Mouse (Mus musculus) embryonic facial prominence, embryonic 10.5 days (tissue): ENCODE measurements around the gene Naip2. TPM values are rescaled to one million over a fixed set of nuclear protein-coding genes. Genes with fewer than 3 reads are reported as not detected.
A peak's percentile ranks its signal among the peaks of the same experiment; 100 is the strongest.
"Not testable (repeated sequence)": the region's sequence is repeated elsewhere in the genome, so short reads cannot be mapped to it uniquely, and the experiment has no call there.

Source experiments
- DNase-seq: peaks from one replicate; pipeline ENCODE4 v3.0.0-alpha.2; 2017; ENCODE audit warnings: low spot score
- H3K27ac ChIP-seq: fragments of 300-500 bp; sonication (generic); replicated peaks from 2 replicates; pipeline ENCODE4 v1.5.1; 2016; ENCODE audit warnings: mild to moderate bottlenecking
- H3K27me3 ChIP-seq: fragments of 300-500 bp; sonication (generic); replicated peaks from 2 replicates; pipeline ENCODE4 v1.6.1; 2016; ENCODE audit warnings: low read depth, mild to moderate bottlenecking; ENCODE audit not compliant: poor library complexity, severe bottlenecking
- H3K36me3 ChIP-seq: fragments of 300-500 bp; sonication (generic); replicated peaks from 2 replicates; pipeline ENCODE4 v1.6.1; 2016; ENCODE audit warnings: mild to moderate bottlenecking, moderate library complexity
- H3K4me1 ChIP-seq: fragments of 300-500 bp; sonication (generic); 2 replicates; pipeline ENCODE4 v1.6.1; 2016
- H3K4me3 ChIP-seq: fragments of 300-500 bp; sonication (generic); 2 replicates; pipeline ENCODE4 v1.5.1; 2016; ENCODE audit warnings: mild to moderate bottlenecking, moderate library complexity
- H3K9me3 ChIP-seq: fragments of 300-500 bp; sonication (generic); 2 replicates; pipeline ENCODE4 v1.6.1; 2016; ENCODE audit warnings: mild to moderate bottlenecking
- WGBS: fragments of 180-500 bp; shearing (Covaris S2); methylation state at CpG from one replicate; pipeline ENCODE4 v1.1.7; 2016; 5-methylcytosine and 5-hydroxymethylcytosine counted together
- polyA plus RNA-seq: library from polyadenylated mRNA; unstranded; fragments of >200 nt; fragmentation: Nextera tagmentation; extraction: Ambion mirVana; gene quantifications from 2 replicates; pipeline ENCODE4 v1.2.1, GENCODE M21; 2016

Gene Naip2
- polyA plus RNA-seq, 1 experiment from 2014 or later, result 0.15 TPM

GRCm38 (mm10) chr13:100161171-100161870 lies 40.6 kb downstream of the Naip2 start:
- H3K4me1 ChIP-seq, H3K9me3 ChIP-seq, H3K4me3 ChIP-seq, DNase-seq, H3K36me3 ChIP-seq, H3K27ac ChIP-seq, H3K27me3 ChIP-seq: not testable (repeated sequence)
- 91% methylated on average over 11 of the region's 11 CpGs for WGBS

GRCm38 (mm10) chr13:100156624-100157023 lies 45.3 kb downstream of the Naip2 start:
- no peak overlapping the region for H3K27ac ChIP-seq
- no peaks in the 10 kb centered on the region for H3K27me3 ChIP-seq
- no peaks in the 10 kb centered on the region for H3K36me3 ChIP-seq
- 92% methylated on average over 3 of the region's 3 CpGs for WGBS
- H3K4me3 ChIP-seq, result no peak overlapping the region
- DNase-seq, result no peak
- no peaks in the 10 kb centered on the region for H3K4me1 ChIP-seq
- H3K9me3 ChIP-seq, result no peaks in the 10 kb centered on the region

DNA sequence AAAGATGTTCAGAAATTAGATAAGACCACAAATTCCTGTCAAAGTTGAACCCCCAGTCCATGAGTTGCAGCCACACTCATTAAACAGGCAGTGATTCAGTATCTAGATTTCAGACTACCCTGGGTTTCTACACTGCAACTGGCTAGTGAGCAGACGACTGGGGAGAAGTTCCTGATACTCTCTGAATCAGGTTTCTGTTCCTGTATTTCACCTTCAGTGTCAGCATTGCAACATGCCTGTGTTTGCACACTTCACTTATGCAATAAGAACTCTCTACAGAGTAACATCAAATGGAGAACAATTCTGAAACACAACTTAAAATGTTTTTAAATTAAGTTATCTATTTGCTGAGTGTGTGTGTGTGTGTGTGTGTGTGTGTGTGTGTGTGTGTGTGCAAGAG lies 49.2 kb downstream of the Naip2 start:
- no peaks in the 10 kb centered on the region for H3K9me3 ChIP-seq
- DNase-seq, result no peak
- H3K4me1 ChIP-seq, result no peaks in the 10 kb centered on the region
- no peaks in the 10 kb centered on the region for H3K27me3 ChIP-seq
- no peak overlapping the region for H3K4me3 ChIP-seq
- H3K36me3 ChIP-seq, result no peaks in the 10 kb centered on the region
- WGBS, result 69% methylated on average over 1 of the region's 1 CpGs
- no peak overlapping the region for H3K27ac ChIP-seq

DNA sequence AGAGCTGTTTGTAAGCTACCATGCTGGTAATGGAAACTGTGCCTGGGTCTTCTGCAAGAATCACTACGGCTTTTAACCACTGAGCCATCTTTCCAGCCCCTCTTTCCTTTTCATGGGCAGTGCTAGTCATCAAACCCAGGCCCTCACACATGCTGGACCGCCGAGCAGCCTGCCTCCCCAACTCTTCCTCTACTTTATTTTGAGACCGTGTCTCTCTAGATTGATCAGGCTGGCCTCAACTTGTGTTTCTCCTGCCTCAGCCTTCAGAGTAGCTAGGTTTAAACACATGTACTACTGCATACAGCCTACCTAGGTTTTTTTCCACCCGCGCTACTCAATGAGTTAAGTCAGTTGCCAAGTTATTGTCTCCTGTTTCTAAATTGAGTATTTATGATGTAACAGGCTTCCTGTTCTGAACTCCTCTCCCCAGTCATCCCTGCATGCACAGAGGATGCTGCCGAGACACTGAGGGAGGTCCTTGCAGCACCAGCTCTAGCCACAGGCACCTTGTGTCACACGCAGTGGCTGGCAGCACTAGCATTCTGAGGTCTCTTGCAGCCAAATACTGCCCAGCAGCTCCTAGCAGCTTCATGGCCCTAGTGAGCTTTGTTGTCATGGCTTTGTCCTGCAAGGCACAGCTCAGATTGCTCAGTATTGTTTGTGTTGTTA lies 60.1 kb downstream of the Naip2 start:
- Histone ChIP-seq H3K27ac (no peak overlapping the region), H3K27me3 (no peaks in the 10 kb centered on the region), H3K36me3 (peaks cover 27% of the 10 kb centered on the region), H3K9me3 (no peaks in the 10 kb centered on the region), H3K4me3 (no peak overlapping the region), H3K4me1 (no peaks in the 10 kb centered on the region)
- WGBS, result 87% methylated on average over 8 of the region's 8 CpGs
- DNase-seq, result no peak

DNA sequence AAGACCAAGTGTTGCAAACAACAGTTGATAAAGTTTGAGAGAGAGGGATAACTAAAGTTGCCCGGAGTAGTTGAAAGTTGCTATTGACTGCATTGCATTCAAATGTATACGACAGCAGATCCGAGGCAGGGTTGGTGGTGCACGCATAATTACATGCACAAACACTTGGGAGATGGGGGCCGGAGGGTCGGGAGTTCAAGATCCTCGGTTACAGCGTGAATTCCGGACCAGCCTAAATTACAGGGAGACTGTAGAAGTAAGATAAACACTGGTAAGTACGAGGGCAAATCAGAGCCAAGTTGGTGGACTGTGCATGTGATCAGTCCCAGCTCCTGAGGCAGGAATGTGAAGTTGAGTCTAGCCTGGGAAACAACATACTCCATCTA lies 76.6 kb downstream of the Naip2 start:
- peak overlapping the region; percentile 86 for H3K27ac ChIP-seq
- no peak for DNase-seq
- H3K27me3 ChIP-seq, result no peaks in the 10 kb centered on the region
- no peaks in the 10 kb centered on the region for H3K9me3 ChIP-seq
- H3K4me3 ChIP-seq, result peak overlapping the region; percentile 97
- peaks cover 35% of the 10 kb centered on the region for H3K36me3 ChIP-seq
- H3K4me1 ChIP-seq, result peaks cover 16% of the 10 kb centered on the region
- WGBS, result 2% methylated on average over 10 of the region's 10 CpGs

GRCm38 (mm10) chr13:100124423-100125257 lies 77.3 kb downstream of the Naip2 start, which contains the start of gene Smn1:
TSS of gene Smn1 (plus strand) at chr13:100124852.
- peak within 1 kb of the TSS; percentile 86 for H3K27ac ChIP-seq
- H3K4me3 ChIP-seq, result peak within 1 kb of the TSS; percentile 97
- DNase-seq, result peak; percentile 93
- peaks cover 16% of the 10 kb centered on the region for H3K4me1 ChIP-seq
- H3K9me3 ChIP-seq, result no peaks in the 10 kb centered on the region
- H3K36me3 ChIP-seq, result peaks cover 30% of the 10 kb centered on the region
- no peaks in the 10 kb centered on the region for H3K27me3 ChIP-seq
- WGBS, result 4% methylated on average over 42 of the region's 42 CpGs

- Histone ChIP-seq H3K4me1 (peaks cover 16% of the 10 kb centered on the region), H3K36me3 (peaks cover 23% of the 10 kb centered on the region), H3K4me3 (peak overlapping the region; percentile 97), H3K27ac (peak overlapping the region; percentile 86), H3K9me3 (no peaks in the 10 kb centered on the region), H3K27me3 (no peaks in the 10 kb centered on the region)
- 82% methylated on average over 3 of the region's 3 CpGs for WGBS
- no peak for DNase-seq
Measured at GRCm38 (mm10) chr13:100123970-100124369, 77.9 kb downstream of the Naip2 start.

DNA sequence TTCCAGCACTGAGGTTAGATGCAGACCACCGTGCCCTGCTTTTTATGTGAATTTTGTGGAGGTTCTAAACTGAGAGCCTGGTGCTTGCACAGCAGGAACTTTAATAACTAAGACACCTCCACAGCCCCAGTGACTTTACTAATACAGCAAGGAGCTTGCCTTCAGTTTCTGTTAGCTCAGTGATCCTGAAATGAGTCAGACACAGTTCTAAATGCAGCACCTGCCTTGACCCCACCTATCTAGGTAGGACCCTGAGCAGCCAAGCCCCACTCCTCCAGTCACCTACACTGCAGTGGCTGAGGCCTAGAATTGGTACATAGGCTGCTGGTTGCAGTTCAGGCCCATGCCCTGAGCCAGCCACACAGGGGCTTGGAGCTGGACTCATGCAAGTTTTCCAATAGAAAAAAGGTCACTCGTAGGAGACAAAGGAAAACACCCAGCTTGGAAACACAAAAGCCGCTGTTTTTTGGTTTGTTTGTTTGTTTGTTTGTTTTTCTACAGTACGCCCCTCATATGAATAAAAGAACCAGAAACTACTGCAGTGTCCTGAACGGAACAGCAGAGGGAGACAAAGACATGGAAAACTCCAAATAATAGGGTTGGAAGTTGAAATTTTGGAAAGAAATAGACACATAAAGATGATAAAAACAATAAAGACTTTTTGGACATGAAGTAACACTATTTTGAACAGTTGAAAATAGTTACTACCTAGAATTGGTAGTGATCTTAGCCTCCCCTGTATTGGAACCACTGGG lies 89.5 kb downstream of the Naip2 start:
- no peaks in the 10 kb centered on the region for H3K27me3 ChIP-seq

DNA sequence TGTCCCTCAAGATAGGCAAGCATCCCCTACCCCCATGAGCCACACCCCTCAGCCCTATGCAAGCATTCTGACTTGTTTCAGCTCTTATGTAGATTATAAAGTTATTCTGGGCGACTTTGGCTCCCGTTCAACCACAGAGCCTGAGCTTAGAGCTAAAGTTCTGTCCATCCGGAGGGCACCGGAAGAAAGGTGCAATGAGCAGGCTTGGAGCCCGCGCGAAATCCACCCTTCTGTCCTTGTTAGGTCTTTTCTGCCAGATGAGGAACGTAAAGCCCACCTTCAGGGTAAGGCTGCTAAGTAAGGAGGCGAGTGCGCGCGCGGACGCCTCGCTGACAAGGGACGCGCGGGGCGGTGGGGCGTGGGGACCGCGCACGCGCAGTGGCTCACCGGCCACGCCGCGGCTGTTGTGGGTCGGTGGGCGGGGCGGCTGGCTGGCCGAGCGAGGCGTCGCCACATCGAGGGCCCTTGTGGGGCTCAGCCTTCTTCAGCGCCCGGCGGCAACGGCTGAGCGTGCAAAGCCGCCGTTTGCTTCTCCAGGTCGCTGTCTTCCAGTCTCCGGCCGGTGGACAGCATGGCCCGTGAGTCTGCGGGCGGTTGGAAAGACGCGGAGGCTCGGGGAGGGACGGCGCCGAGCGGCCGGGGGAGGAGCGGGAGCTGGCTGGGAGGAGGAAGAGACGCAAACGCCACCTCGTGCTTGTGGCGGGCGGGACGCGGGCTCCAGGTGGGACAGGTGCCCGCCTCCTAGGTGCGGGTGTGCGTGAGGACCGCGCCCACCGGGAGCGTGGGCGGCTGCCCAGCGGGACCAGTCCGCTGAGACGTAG lies 94.0 kb downstream of the Naip2 start, which contains the start of gene Serf1:
Gene Serf1, plus strand, starts transcription at position 361 of the 821 bp plus-strand sequence.
- no peaks in the 10 kb centered on the region for H3K27me3 ChIP-seq
- peaks cover 25% of the 10 kb centered on the region for H3K4me1 ChIP-seq
- DNase-seq, result peak; percentile 90
- H3K9me3 ChIP-seq, result no peaks in the 10 kb centered on the region
- peaks cover 14% of the 10 kb centered on the region for H3K36me3 ChIP-seq
- peak within 1 kb of the TSS; percentile 79 for H3K4me3 ChIP-seq
- 1% methylated on average over 76 of the region's 76 CpGs for WGBS
- H3K27ac ChIP-seq, result peak within 1 kb of the TSS; percentile 88

More for the DNA sequence above, 89.5 kb downstream of the Naip2 start:
- peaks cover 44% of the 10 kb centered on the region for H3K36me3 ChIP-seq
- peaks cover 16% of the 10 kb centered on the region for H3K4me1 ChIP-seq
- no peaks in the 10 kb centered on the region for H3K9me3 ChIP-seq
- WGBS, result 46% methylated on average over 5 of the region's 5 CpGs
- H3K27ac ChIP-seq, result no peak overlapping the region
- no peak for DNase-seq
- H3K4me3 ChIP-seq, result no peak overlapping the region

GRCm38 (mm10) chr13:100103748-100104254 lies 98.1 kb downstream of the Naip2 start, which contains the start of gene Bdp1:
TSS of gene Bdp1 (minus strand) at chr13:100104070.
- under 1% methylated on average over 44 of the region's 44 CpGs for WGBS
- no peaks in the 10 kb centered on the region for H3K27me3 ChIP-seq
- DNase-seq, result peak; percentile 95
- peak within 1 kb of the TSS; percentile 92 for H3K27ac ChIP-seq
- H3K4me3 ChIP-seq, result peak within 1 kb of the TSS; percentile 99
- peaks cover 35% of the 10 kb centered on the region for H3K4me1 ChIP-seq
- peaks cover 9% of the 10 kb centered on the region for H3K36me3 ChIP-seq
- no peaks in the 10 kb centered on the region for H3K9me3 ChIP-seq

- no peak for DNase-seq
- Histone ChIP-seq H3K27me3 (no peaks in the 10 kb centered on the region), H3K4me3 (peak overlapping the region; percentile 99), H3K4me1 (peaks cover 28% of the 10 kb centered on the region), H3K27ac (peak overlapping the region; percentile 92), H3K9me3 (no peaks in the 10 kb centered on the region), H3K36me3 (peaks cover 15% of the 10 kb centered on the region)
- WGBS, result 8% methylated on average over 15 of the region's 15 CpGs
Measured at GRCm38 (mm10) chr13:100103052-100103658, 98.7 kb downstream of the Naip2 start.
